Mouse (Mus musculus) megakaryocyte, embryonic 14.5 days (primary cell): ENCODE data around the gene Hao2.

Source experiments
- FLI1 ChIP-seq: IDR thresholded peaks from 2 replicates; pipeline ENCODE4 v1.6.1; 2012; ENCODE audit warnings: low read length, inconsistent platforms, mixed read lengths
- GATA1 ChIP-seq: IDR thresholded peaks from 3 replicates; pipeline ENCODE4 v1.6.1; 2012; ENCODE audit warnings: mixed read lengths, low read length, inconsistent platforms, borderline replicate concordance

DNA sequence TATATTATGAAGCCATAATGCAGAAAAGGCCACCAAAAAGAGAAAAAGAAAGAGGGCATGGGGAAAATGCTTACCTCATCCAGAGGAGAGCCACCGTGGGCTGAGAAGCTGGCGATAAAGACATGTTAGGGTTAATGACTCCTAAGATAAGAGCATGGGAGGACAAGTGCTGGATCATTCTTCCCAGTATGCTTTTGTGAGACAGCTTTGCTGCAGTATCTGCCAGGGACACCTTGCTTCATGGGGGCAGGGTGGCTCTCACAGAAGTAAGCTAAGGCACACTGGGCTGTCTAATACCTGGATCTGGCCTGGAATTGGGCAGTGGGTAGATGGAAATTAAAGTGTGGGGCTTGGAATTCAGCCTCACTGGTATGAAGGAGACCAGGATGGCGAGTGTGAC, 37.9 kb downstream of the Hao2 start:
- TF ChIP-seq FLI1 (no peak), GATA1 (no peak)
